Comparison of ENCODE assay signal across 31 mouse cellular contexts in genomic region chr5:98578398-98578797, GRCm38 (mm10). TPM values are rescaled to one million over a fixed set of nuclear protein-coding genes. Genes with fewer than 3 reads are reported as not detected.
A peak's percentile ranks its signal among the peaks of the same experiment; 100 is the strongest.
DNase-seq lines count a peak whose midpoint lies in the region; ATAC-seq and TF ChIP-seq lines count a peak whose summit lies in the region.
"Had no signal": no experiment of that assay in that cellular context is flagged by ENCODE, and none has a peak within 500 bp of the region (broad histone marks: within the 10 kb centered on the region; RNA-seq: fewer than 3 reads in every experiment).

No protein-coding gene starts in this region.

- H3K4me1 ChIP-seq in CH12.LX (ENCODE audit: control insufficient read depth in 1 of 2, insufficient read depth in 2 of 2) (peaks cover 5 to 60% of the 10 kb centered on the region in 2 experiments; a peak in 3 of 4 replicates), MEL (ENCODE audit: control insufficient read depth in 1 of 2, insufficient read depth in 2 of 2, low read length in 2 of 2) (no peaks in the 10 kb centered on the region)
- no peaks in the 10 kb centered on the region for H3K4me1 ChIP-seq in heart, embryonic 12.5 days (replicated peaks)
- H3K4me1 ChIP-seq: embryonic facial prominence, embryonic 15.5 days had no signal

- 49% methylated on average over 2 of the region's 2 CpGs for WGBS in heart, embryonic 12.5 days

- no peaks in the 10 kb centered on the region for H3K36me3 ChIP-seq in CH12.LX (replicated peaks in 1 of 2; ENCODE audit: control insufficient read depth in 1 of 2, insufficient read depth in 1 of 2, low read length in 1 of 2)
- no peaks in the 10 kb centered on the region for H3K36me3 ChIP-seq in MEL (ENCODE audit: control insufficient read depth in 1 of 2, insufficient read depth in 2 of 2, low read length in 2 of 2)
- no peaks in the 10 kb centered on the region for H3K36me3 ChIP-seq in heart, embryonic 12.5 days
- H3K36me3 ChIP-seq: embryonic facial prominence, embryonic 13.5 days; embryonic facial prominence, embryonic 15.5 days; forebrain, embryonic 10.5 days; forebrain, embryonic 12.5 days had no signal

- H3K27me3 ChIP-seq in CH12.LX (replicated peaks) (no peaks in the 10 kb centered on the region), MEL (ENCODE audit: control insufficient read depth in 1 of 2, insufficient read depth in 2 of 2, low read length in 2 of 2) (no peaks in the 10 kb centered on the region)
- no peaks in the 10 kb centered on the region for H3K27me3 ChIP-seq in heart, embryonic 12.5 days (replicated peaks)
- H3K27me3 ChIP-seq: embryonic facial prominence, embryonic 13.5 days; embryonic facial prominence, embryonic 15.5 days; forebrain, embryonic 12.5 days had no signal

- H3K4me2 ChIP-seq in CH12.LX (ENCODE audit: insufficient read depth, low read depth, poor library complexity, severe bottlenecking): no peak overlapping the region
- no peak overlapping the region for H3K4me2 ChIP-seq in heart, embryonic 12.5 days
- H3K4me2 ChIP-seq: embryonic facial prominence, embryonic 13.5 days; embryonic facial prominence, embryonic 15.5 days; forebrain, embryonic 12.5 days had no signal

- TF ChIP-seq RAD21 in CH12.LX (IDR thresholded peaks at IDR 0.05; ENCODE audit: low read depth, low read length) (no peak), MEL (IDR thresholded peaks at IDR 0.05; ENCODE audit: low read depth, low read length) (no peak)

- no peak for DNase-seq in CH12.LX (ENCODE audit: extremely low read depth)
- peak; percentile 20 for DNase-seq in MEL (ENCODE audit: low read depth, low spot score)
- no peak for DNase-seq in right cerebral cortex, postnatal 4 days
- no peak for DNase-seq in adrenal gland, adult 18-20 months (ENCODE audit: low spot score in 2 of 2)
- DNase-seq in embryo, embryonic 10.5 days (ENCODE audit: low spot score): no peak
- DNase-seq: adrenal gland, adult 8-10 months; adrenal gland, postnatal 14 days; cerebellum, adult 11 months; cerebellum, adult 18-20 months; cerebellum, adult 8-10 months; cerebellum, adult 9-11 months; cerebellum, postnatal 14 days; cerebellum, postnatal 36 days; embryo, embryonic 11 days had no signal

- H3K27ac ChIP-seq in CH12.LX (ENCODE audit: insufficient read depth, low read depth) (no peak overlapping the region), MEL (ENCODE audit: control insufficient read depth, low read depth, low read length) (no peak overlapping the region)
- no peak overlapping the region for H3K27ac ChIP-seq in heart, embryonic 12.5 days (ENCODE audit: poor library complexity, severe bottlenecking)
- H3K27ac ChIP-seq: embryonic facial prominence, embryonic 13.5 days; embryonic facial prominence, embryonic 15.5 days; forebrain, embryonic 10.5 days; forebrain, embryonic 12.5 days had no signal

- no peak overlapping the region for H3K4me3 ChIP-seq in CH12.LX (replicated peaks in 1 of 3; ENCODE audit: low read depth in 2 of 3, low read length in 2 of 3, poor library complexity in 1 of 3)
- H3K4me3 ChIP-seq in MEL (ENCODE audit: control insufficient read depth in 1 of 2, insufficient read depth in 1 of 2, low read depth in 2 of 2, low read length in 2 of 2): no peak overlapping the region
- no peak overlapping the region for H3K4me3 ChIP-seq in heart, embryonic 12.5 days
- H3K4me3 ChIP-seq: embryonic facial prominence, embryonic 13.5 days; embryonic facial prominence, embryonic 15.5 days; erythroblast, embryonic 14.5 days; forebrain, embryonic 10.5 days; forebrain, embryonic 12.5 days had no signal

- H3K9ac ChIP-seq in CH12.LX (ENCODE audit: insufficient read depth, low read depth) (no peak overlapping the region), MEL (ENCODE audit: control insufficient read depth, low read depth, low read length, poor library complexity, severe bottlenecking) (no peak overlapping the region)
- H3K9ac ChIP-seq in heart, embryonic 12.5 days: no peak overlapping the region
- H3K9ac ChIP-seq: embryonic facial prominence, embryonic 13.5 days; embryonic facial prominence, embryonic 15.5 days; forebrain, embryonic 12.5 days had no signal

- in situ Hi-C loops in CH12.LX (cut with MboI; ENCODE audit: low pct_ligation_motif_present, low pct_unique_long_range_greater_than_20kb, low sequenced_read_pairs): no loop called here

- H3K9me3 ChIP-seq in CH12.LX (replicated peaks; ENCODE audit: low read length) (no peaks in the 10 kb centered on the region), MEL (replicated peaks; ENCODE audit: insufficient read depth, low read length) (no peaks in the 10 kb centered on the region)
- no peaks in the 10 kb centered on the region for H3K9me3 ChIP-seq in heart, embryonic 12.5 days (replicated peaks)
- H3K9me3 ChIP-seq: embryonic facial prominence, embryonic 13.5 days; embryonic facial prominence, embryonic 15.5 days; forebrain, embryonic 10.5 days; forebrain, embryonic 12.5 days had no signal

- TF ChIP-seq CTCF in CH12.LX (conservative IDR thresholded peaks at IDR 0.05 in 1 of 2, IDR thresholded peaks at IDR 0.05 in 1 of 2; ENCODE audit: low read depth in 2 of 2, low read length in 2 of 2) (no peak), MEL (IDR thresholded peaks at IDR 0.05 in 2 of 3, conservative IDR thresholded peaks at IDR 0.05 in 1 of 3; ENCODE audit: control insufficient read depth in 1 of 3, insufficient read depth in 1 of 3, low read depth in 2 of 3, low read length in 3 of 3, poor library complexity in 1 of 3, severe bottlenecking in 1 of 3) (no peak)

- TF ChIP-seq POLR2A in CH12.LX (IDR thresholded peaks at IDR 0.05; ENCODE audit: low read depth, low read length) (no peak), MEL (IDR thresholded peaks at IDR 0.05; ENCODE audit: control insufficient read depth in 1 of 2, insufficient read depth in 1 of 2, low read depth in 1 of 2, low read length in 2 of 2, poor library complexity in 1 of 2) (no peak)

- H3K79me2 ChIP-seq in CH12.LX (replicated peaks; ENCODE audit: control insufficient read depth, extremely low read depth, insufficient read depth, poor library complexity, severe bottlenecking) (no peaks in the 10 kb centered on the region), MEL (ENCODE audit: control insufficient read depth, insufficient read depth, low read length, poor library complexity) (no peaks in the 10 kb centered on the region)

- TF ChIP-seq EP300 in CH12.LX (IDR thresholded peaks at IDR 0.05; ENCODE audit: low read length) (peak; percentile 62), MEL (IDR thresholded peaks at IDR 0.05; ENCODE audit: low read depth in 1 of 2, low read length in 2 of 2) (0 out of 4 replicates have a peak, but pooled peaks of 1 of the 2 experiments have one; percentile 29)

- peak; percentile 87 for ATAC-seq in common myeloid progenitor, adult 5-6 weeks (replicated peaks; ENCODE audit: low read depth, poor library complexity, severe bottlenecking)
- ATAC-seq in megakaryocyte, adult 5-6 weeks (ENCODE audit: poor library complexity, severe bottlenecking): peak; percentile 86
- no peak for ATAC-seq in heart, embryonic 12.5 days (ENCODE audit: insufficient number of reproducible peaks, low FRiP score)
- ATAC-seq: CD4-positive, CD25-positive, alpha-beta regulatory T cell, adult 4 months; forebrain, embryonic 14.5 days; forebrain, embryonic 16.5 days had no signal

- dilution Hi-C loops in CH12.LX (cut with MboI; ENCODE audit: extremely low pct_ligation_motif_present, extremely low pct_unique_long_range_greater_than_20kb, low sequenced_read_pairs): no loop called here

TF ChIP-seq in CH12.LX, 34 proteins besides CTCF, POLR2A, EP300 and RAD21:
- TF ChIP-seq JUND (conservative IDR thresholded peaks at IDR 0.05; ENCODE audit: low read depth, low read length) (no peak), IRF4 (IDR thresholded peaks at IDR 0.05; ENCODE audit: low read depth, low read length) (0 out of 2 replicates have a peak, but pooled peaks have one; percentile 31)

TF ChIP-seq in MEL, 35 proteins besides CTCF, POLR2A, EP300 and RAD21:
- no peak for TF ChIP-seq SIN3A (IDR thresholded peaks at IDR 0.05; ENCODE audit: low read length)
- no peak for TF ChIP-seq ZNF384 (IDR thresholded peaks at IDR 0.05; ENCODE audit: low read depth, low read length)
- no peak for TF ChIP-seq CHD2 (IDR thresholded peaks at IDR 0.05; ENCODE audit: low read length)
- TF ChIP-seq GATA1 (IDR thresholded peaks at IDR 0.05; ENCODE audit: low read depth, low read length): no peak
- TF ChIP-seq MAZ (IDR thresholded peaks at IDR 0.05; ENCODE audit: low read depth, low read length): no peak
- no peak for TF ChIP-seq UBTF (IDR thresholded peaks at IDR 0.05; ENCODE audit: borderline replicate concordance, insufficient read depth, low read depth, low read length)

RNA-seq across cellular contexts. Expression of gene Gm11111, which starts 25.9 kb away (rescaled TPM):
- total RNA-seq in CH12.LX (2012; rRNA removed) (not detected in 2 replicates), CH12.LX (2014; rRNA removed) (not detected in 2 replicates), MEL (2012; rRNA removed) (not detected in 2 replicates)
- polyA plus RNA-seq in CH12.LX (2012; ENCODE audit: insufficient read length, low read depth) (not detected in 2 replicates), MEL (2012; ENCODE audit: insufficient read depth in 1 of 2, insufficient read length in 2 of 2, low read depth in 1 of 2, low replicate concordance in 2 of 2, missing spikeins in 1 of 2) (not detected)
- not detected in 2 replicates for total RNA-seq in common myeloid progenitor, adult 5-6 weeks (2017)
- not detected in 2 replicates for total RNA-seq in megakaryocyte, adult 5-6 weeks (2015)
- not detected in 2 replicates for total RNA-seq in megakaryocyte, adult 5-6 weeks (2017)
- not detected for total RNA-seq in adrenal gland, adult 18-20 months (2021)
- not detected in 2 replicates for polyA plus RNA-seq in heart, embryonic 12.5 days (2016; fragmentation: Nextera tagmentation; extraction: Ambion mirVana)
- total RNA-seq: adrenal gland, adult 8-10 months; adrenal gland, postnatal 14 days; adrenal gland, postnatal 4 days; ES-E14 had no signal
- polyA plus RNA-seq: brain, embryonic 14.5 days; CD4-positive, CD25-positive, alpha-beta regulatory T cell, adult 4 months; cortical plate, adult 2 months; embryonic facial prominence, embryonic 11.5 days; embryonic facial prominence, embryonic 13.5 days; embryonic facial prominence, embryonic 15.5 days; erythroblast, embryonic 14.5 days; forebrain, embryonic 10.5 days; forebrain, embryonic 12.5 days; forebrain, embryonic 14.5 days; forebrain, embryonic 16.5 days; frontal cortex, adult 2 months had no signal
